Mouse (Mus musculus) brain, adult 2 months (tissue): Measurements from ENCODE around the gene Eef2kmt.
A peak's percentile ranks its signal among the peaks of the same experiment; 100 is the strongest.
"Not testable (repeated sequence)": the region's sequence is repeated elsewhere in the genome, so short reads cannot be mapped to it uniquely, and the experiment has no call there.

ENCODE experiments used
- DNase-seq: peaks from one replicate; pipeline ENCODE4 v3.0.0; 2011; ENCODE audit warnings: low read depth, low spot score

The Eef2kmt gene

DNA sequence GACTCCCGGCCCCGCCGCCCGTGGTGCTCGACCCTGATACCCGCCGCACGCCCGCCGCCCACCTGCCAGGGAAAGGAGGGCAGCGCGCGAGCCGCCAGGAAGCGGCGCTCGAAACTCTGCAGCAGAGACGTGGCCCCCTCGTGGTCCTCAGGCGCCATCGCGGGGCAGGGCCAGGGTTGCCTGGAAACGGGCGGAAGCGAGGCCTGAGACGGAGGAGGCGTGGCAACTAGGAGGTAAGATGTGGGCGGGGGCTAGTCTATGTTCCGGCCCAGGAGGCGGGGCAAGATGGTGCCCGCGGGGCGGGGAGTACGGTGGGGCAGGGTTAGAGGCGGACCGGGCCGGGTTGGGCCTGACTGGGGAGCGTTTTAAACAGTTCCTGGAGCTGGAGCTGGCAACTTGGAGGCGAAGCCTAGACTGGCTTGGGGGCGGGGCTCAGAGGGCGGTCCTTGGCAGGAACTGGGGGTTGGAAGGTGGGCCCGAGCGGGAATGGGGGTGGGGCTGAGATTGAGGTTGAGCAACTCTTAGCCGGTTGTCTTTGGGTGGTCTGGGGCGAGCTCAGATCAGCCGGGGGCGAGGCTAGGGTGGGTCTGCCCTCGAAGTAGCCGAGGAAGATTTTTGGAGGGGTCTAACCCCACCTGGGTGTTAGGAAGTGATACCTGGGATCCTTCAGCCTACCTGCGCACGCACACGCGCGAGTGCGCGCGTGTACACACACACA, at the start of gene Eef2kmt:
TSS of gene Eef2kmt (minus strand) at position 205 of the 718 bp plus-strand sequence.
- DNase-seq, result peak; percentile 98

DNA sequence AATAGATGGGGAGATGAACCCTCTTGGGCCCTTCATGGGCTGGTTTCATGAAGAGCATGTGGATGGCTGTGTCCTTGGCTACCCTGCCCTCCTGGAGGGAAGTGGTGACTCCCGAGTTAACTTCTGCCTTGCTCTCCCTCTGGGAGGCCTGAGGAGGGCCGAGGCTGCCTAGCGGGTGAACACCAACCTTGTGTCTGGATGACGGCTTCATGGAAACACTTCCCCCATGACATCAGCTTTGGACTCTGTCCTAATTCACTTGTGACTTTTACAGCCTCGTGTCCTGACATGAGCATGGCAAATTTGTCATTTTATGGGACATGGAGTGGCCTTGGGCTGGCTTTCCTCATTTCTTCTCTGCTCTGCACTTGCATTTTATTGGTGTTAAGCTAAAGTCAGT, 39.5 kb upstream of the Eef2kmt start:
- no peak for DNase-seq

- no peak for DNase-seq
Measured at GRCm38 (mm10) chr16:5285376-5285775, 29.6 kb upstream of the Eef2kmt start.

GRCm38 (mm10) chr16:5282686-5283085, 26.9 kb upstream of the Eef2kmt start:
- DNase-seq, result no peak

- DNase-seq, result no peak
Measured at GRCm38 (mm10) chr16:5279571-5280222, 23.9 kb upstream of the Eef2kmt start.

- DNase-seq, result no peak
Measured at GRCm38 (mm10) chr16:5272371-5272770, 16.6 kb upstream of the Eef2kmt start.

DNA sequence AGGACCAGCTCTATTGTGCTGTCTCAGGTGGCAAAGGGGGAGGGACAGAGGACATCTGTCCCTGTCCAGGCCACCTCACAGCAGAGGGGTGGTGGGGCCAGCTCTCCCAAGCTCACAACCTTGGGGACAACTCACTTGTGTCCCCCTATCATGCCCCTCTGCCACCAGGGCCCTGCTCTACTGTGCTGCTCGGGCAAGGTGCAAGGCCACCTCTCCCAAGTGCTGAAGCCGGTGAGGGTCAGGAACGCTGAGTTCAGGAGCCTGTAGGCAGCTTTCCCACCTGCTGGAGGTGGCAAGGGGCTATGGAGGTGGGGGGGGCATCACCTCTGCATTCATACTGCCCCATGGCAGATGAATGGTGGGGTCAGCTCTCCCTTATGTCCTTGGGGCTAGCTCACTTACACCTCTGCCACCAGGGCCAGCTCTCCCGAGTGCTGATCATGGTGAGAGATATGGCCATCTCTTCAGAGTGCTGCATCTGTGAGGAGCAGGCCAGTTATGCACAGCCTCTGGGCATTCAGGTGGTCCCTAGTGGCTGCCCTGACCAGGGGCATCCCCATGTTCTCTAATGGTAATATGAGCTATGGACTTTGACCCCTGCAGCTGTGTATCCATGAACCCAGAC, 15.7 kb upstream of the Eef2kmt start:
- no peak for DNase-seq

DNA sequence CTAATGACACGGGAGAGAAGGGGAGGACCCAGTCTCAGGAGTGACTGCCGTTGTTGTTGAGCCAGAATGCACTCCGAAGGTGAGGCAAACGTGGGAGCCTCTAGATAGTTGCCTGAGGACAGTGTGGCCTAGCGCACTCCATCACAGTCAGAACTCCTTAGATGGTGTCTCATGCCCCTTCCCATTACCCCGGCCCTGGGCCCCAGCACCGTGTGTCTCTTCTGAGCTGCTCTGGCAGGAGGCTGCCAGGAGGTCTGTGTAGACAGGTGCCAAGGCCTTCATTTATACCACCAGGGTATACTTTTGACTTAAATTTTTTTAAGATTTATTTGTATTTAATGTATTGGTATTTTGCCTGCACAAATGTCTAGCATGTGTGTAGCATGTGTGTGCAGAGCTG, 8.1 kb upstream of the Eef2kmt start:
- no peak for DNase-seq

DNA sequence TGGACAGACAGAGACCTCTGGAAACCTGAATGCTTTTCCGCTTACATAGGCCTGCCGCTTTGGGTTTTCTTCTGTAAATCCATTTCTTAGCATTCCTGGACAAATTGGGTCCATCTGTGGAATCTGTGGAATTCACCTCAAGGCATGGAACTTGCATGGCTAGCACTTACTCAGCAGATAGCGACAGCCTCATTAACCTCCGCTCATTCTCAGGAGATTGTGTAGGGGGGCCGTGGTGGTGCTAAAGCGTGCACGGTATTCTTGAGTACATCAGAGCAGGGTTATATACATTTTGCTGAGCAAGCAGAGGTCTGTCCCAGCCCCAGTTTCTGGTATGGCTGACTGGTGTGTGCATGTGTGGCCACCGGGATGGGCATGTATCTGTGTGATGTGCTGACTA, 7.4 kb upstream of the Eef2kmt start:
- DNase-seq, result no peak

- peak; percentile 19 for DNase-seq
Measured at GRCm38 (mm10) chr16:5255081-5255740, 572 bp downstream of the Eef2kmt start.

DNA sequence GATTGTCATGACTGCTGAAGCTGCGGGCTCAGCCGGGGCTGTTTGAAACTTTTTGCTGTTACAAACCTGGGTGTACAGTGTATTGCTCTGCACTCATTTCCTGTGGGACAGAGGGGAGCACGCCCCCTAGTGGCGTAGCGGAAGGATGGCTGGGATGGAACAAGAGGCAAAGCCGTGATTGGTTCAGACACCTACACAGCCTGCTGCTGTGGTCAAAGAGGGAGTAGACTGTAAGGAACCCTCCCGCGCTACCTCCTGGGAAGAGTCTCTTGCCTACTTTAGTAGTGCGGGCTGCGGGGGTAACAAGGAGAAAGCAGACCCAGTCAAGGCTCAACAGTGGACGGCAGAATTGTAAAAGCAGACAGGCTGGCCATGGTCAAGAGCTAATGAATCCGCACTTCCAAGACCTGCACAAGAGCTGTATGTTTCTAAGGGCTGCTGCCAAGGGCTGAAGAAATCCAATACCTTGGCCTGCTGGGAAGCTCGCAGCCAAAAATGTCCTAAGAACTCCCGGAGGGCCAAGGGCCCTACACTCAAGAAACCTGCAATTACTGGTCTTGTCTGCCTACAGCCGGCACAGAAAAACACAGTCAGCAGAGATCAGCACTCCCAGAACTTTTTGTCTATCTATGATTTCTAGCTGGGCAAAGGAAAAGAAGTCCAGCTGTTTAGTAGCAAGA, 1.3 kb downstream of the Eef2kmt start:
- peak; percentile 84 for DNase-seq

GRCm38 (mm10) chr16:5252260-5252659, 3.5 kb downstream of the Eef2kmt start:
- DNase-seq, result no peak

- DNase-seq, result no peak
Measured at GRCm38 (mm10) chr16:5250891-5251290, 4.9 kb downstream of the Eef2kmt start.

DNA sequence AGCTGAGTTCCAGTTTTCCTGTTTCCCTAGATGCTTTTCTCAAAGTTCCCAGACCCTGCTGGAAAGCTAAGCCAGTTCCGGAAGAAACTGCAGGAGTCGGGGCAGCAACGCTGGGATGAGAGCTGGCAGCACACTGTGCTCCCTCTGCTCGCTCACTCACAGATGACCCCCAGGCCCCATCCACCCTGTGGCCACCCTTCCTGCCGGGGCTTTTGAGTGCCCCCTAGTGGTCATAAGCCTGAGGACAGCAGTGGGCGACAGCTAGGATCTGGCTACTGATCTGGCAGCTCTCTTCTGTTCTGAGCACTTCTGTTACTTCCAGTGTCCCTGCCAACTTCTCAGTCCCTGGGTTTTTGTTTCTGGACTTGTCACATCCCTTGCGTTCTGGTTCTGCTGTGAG, 11.4 kb downstream of the Eef2kmt start:
- DNase-seq, result peak; percentile 67

DNA sequence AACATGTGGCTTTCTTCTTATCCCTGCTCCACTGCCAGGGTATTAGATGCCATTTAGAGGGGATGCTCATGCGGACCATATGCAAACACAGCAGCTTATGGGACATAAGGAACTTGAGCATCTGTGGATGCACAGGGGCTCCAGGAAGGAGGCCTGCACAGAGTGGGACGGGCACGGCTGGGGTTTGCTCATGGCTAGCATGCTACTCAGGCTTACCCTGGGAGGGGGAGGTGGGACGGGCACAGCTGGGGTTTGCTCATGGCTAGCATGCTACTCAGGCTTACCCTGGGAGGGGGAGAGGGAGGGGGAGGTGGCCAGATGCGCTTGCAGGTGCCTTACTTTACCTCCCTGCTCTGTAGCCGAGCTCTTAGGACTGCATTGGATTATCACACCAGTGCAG, 12.9 kb downstream of the Eef2kmt start:
- DNase-seq, result no peak

- no peak for DNase-seq
Measured at GRCm38 (mm10) chr16:5242355-5242754, 13.4 kb downstream of the Eef2kmt start.

DNA sequence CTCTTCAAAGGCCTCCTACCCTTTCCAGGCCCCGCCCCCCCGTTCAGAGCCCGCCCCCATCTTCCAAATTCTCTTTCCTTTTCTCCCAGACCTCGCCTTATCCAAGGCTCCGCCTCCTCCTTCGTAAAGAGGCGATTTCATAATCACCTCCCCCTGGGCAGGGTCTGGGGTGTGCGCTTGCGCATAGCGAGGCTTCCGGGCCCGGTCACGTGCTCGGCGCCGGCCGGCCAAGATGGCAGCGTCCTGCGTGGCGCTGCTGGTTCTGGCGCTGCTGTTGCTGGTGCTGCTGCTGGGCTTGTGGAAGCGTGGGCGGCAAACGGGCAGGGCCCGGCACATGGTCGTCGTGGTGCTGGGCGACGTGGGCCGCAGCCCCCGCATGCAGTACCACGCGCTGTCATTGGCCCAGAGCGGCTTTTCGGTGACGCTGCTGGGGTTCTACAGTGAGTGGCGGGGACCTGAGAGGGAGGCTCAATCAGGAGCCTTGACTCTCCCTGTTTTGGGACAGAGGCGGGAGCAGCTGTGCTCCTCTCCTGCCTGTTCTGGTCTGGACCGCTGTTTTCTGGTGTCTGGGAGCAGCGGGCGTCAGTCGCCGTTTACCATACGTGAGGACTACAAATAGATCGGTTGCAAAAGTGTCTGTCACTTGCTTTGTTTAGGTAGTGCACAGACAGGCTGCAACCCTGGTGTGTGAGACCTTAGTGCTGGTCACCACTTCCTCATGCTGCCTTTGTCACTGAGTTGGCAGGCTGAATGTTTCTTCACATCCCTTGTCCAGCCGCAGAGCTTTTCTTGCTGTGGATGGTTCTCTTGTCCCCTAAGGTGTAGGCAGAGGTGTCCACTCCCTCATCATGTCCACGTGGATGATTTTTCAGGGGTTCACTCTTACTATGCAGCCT, 22.1 kb downstream of the Eef2kmt start, which contains the start of gene Alg1:
TSS of gene Alg1 (plus strand) at position 204 of the 896 bp plus-strand sequence.
- DNase-seq, result peak; percentile 98

DNA sequence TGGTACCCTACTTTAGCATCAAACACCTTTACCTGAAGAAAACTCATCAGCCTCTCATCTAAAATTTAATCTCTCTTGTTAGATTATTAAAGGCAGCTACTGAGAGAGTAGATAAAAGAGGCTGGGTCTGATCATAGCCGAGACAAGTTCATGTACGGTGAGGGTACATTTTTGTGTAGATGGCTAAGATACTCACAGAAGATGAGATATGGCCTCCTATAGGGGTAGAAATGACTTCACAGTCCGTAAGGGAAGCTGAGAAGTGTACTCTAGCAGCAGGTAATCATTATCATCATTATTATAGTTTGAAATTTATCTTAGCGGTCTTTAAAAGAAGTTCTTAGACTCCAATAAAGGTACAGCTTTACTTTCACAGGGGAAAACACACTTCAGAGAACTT, 22.8 kb downstream of the Eef2kmt start:
- no peak for DNase-seq

- DNase-seq, result not testable (repeated sequence)
Measured at GRCm38 (mm10) chr16:5228103-5228502, 27.7 kb downstream of the Eef2kmt start.

- not testable (repeated sequence) for DNase-seq
Measured at GRCm38 (mm10) chr16:5227501-5227900, 28.3 kb downstream of the Eef2kmt start.

DNA sequence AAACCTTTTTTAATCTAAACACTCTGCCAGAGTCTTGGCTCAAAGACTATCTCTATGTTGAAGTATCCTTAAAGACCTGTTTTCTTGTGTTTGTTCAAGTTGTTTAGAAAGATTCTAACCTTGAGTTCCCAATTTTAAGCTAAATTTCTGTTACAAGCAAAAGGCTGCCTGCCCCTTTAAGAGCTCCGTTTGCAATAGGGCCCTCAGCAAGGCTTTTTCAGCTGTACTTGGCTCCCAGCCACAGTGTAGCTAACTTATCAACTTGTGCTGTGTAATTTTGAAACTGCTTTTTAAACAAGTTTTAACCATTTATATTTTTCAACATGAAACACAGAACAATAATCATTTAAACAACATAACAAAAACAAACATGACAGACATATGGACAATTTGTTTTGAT, 29.2 kb downstream of the Eef2kmt start:
- not testable (repeated sequence) for DNase-seq
